Mouse (Mus musculus): ENCODE data around the gene Atp7b.

Atp7b gene

GRCm38 (mm10) chr8:22059821-22060445, at the start of gene Atp7b:
Atp7b (minus strand) TSS chr8:22060305.
- no peak for DNase-seq (ENCODE audit: low read depth)

- DNase-seq (ENCODE audit: low read depth): no peak
Observed at GRCm38 (mm10) chr8:22107020-22107419, 46.9 kb upstream of the Atp7b start.

- peak; percentile 0 for DNase-seq (ENCODE audit: low read depth)
Observed at GRCm38 (mm10) chr8:22091568-22091967, 31.5 kb upstream of the Atp7b start.

- DNase-seq (ENCODE audit: low read depth): no peak
Observed at GRCm38 (mm10) chr8:22089226-22089625, 29.1 kb upstream of the Atp7b start.

GRCm38 (mm10) chr8:22079313-22080007, 19.4 kb upstream of the Atp7b start:
- no peak for DNase-seq (ENCODE audit: low read depth)

GRCm38 (mm10) chr8:22061126-22061525, 1.0 kb upstream of the Atp7b start:
- no peak for DNase-seq (ENCODE audit: low read depth)

- peak; percentile 89 for DNase-seq (ENCODE audit: low read depth)
Observed at GRCm38 (mm10) chr8:22060446-22060889, 363 bp upstream of the Atp7b start, which contains the start of gene Alg11. Alg11 (plus strand) TSS chr8:22060721.

GRCm38 (mm10) chr8:22059153-22059738, 859 bp downstream of the Atp7b start:
- no peak for DNase-seq (ENCODE audit: low read depth)

- DNase-seq (ENCODE audit: low read depth): no peak
Observed at GRCm38 (mm10) chr8:22058368-22058767, 1.7 kb downstream of the Atp7b start.

GRCm38 (mm10) chr8:22056850-22057249, 3.3 kb downstream of the Atp7b start:
- DNase-seq (ENCODE audit: low read depth): no peak

- DNase-seq (ENCODE audit: low read depth): no peak
Observed at GRCm38 (mm10) chr8:22055492-22055877, 4.6 kb downstream of the Atp7b start.

- DNase-seq (ENCODE audit: low read depth): no peak
Observed at GRCm38 (mm10) chr8:22054674-22055491, 5.2 kb downstream of the Atp7b start.

GRCm38 (mm10) chr8:22047699-22048464, 12.2 kb downstream of the Atp7b start:
- no peak for DNase-seq (ENCODE audit: low read depth)

GRCm38 (mm10) chr8:22043706-22044105, 16.4 kb downstream of the Atp7b start:
- DNase-seq (ENCODE audit: low read depth): no peak

- no peak for DNase-seq (ENCODE audit: low read depth)
Observed at GRCm38 (mm10) chr8:22042515-22042914, 17.6 kb downstream of the Atp7b start.

GRCm38 (mm10) chr8:22040153-22040509, 20.0 kb downstream of the Atp7b start:
- no peak for DNase-seq (ENCODE audit: low read depth)

- no peak for DNase-seq (ENCODE audit: low read depth)
Observed at GRCm38 (mm10) chr8:22039468-22040152, 20.5 kb downstream of the Atp7b start.

- DNase-seq (ENCODE audit: low read depth): no peak
Observed at GRCm38 (mm10) chr8:22037022-22037421, 23.1 kb downstream of the Atp7b start.

- DNase-seq (ENCODE audit: low read depth): no peak
Observed at GRCm38 (mm10) chr8:22036137-22036536, 24.0 kb downstream of the Atp7b start.

- no peak for DNase-seq (ENCODE audit: low read depth)
Observed at GRCm38 (mm10) chr8:22030990-22031389, 29.1 kb downstream of the Atp7b start.

GRCm38 (mm10) chr8:22028973-22029372, 31.1 kb downstream of the Atp7b start:
- no peak for DNase-seq (ENCODE audit: low read depth)
